Mouse (Mus musculus): Measurements from ENCODE around the gene Tlr12.
"Not testable (repeated sequence)": the region's sequence is repeated elsewhere in the genome, so short reads cannot be mapped to it uniquely, and the experiment has no call there.

Gene Tlr12

DNA sequence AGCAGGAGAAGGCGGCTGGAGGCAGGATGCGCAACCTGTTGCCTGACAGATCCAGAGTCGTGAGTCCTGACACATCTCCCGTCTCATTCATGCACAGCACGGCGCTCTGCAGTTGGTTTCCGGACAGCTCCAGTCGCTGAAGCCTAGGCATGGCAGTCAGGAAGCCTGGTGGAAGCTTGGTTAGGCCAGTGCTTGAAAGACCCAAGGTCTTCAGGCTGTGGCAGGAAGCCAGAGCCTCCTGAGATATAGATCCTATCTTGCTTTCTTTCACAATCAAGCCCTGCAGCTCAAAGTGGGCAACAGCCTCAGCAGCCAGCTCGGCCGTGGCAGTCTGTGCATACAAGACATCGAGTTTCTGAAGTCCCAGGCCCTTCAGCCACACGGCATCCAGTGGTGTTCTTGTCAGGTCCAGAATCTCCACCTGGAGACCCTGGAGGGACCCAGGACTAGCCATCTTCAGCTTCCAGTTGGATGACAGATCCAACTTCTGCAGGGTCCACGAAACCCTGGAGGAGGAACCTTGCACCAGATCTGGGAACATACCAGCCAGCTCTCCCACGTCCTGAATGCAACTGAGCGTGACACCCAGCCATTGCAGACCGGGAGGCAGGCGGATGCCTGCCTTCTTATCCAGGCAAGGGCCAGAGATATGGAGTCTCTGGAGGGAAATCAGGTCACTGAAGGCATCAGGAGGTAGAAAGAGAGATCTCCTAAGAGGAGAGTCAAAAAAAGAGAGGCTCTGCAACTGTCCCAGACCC, 877 bp downstream of the Tlr12 start:
- DNase-seq: peak; percentile 55

GRCm38 (mm10) chr4:128615761-128616160, 2.7 kb downstream of the Tlr12 start:
- peak; percentile 49 for DNase-seq

GRCm38 (mm10) chr4:128613326-128613725, 5.1 kb downstream of the Tlr12 start:
- peak; percentile 57 for DNase-seq

- not testable (repeated sequence) for DNase-seq
These were observed 6.7 kb downstream of the Tlr12 start for GRCm38 (mm10) chr4:128611726-128612125.

DNA sequence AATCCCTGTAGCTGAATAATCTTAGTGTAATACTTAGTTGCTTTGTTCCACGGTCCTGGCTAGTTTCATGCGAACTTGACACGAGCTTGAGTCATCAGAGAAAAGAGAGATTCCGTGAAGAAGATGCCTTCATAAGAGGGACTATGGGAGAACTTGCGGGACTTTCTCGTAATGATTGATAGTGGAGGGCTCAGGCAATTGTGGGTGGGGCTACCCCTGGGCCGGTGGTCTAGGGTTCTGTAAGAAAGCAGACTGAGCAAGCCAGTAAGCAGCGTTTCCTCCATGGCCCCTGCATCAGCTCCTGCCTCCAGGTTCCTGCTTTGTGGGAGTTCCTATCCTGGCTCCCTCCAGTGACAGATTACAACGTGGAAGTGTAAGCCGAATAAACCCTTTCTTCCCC, 7.7 kb downstream of the Tlr12 start:
- no peak for DNase-seq

DNA sequence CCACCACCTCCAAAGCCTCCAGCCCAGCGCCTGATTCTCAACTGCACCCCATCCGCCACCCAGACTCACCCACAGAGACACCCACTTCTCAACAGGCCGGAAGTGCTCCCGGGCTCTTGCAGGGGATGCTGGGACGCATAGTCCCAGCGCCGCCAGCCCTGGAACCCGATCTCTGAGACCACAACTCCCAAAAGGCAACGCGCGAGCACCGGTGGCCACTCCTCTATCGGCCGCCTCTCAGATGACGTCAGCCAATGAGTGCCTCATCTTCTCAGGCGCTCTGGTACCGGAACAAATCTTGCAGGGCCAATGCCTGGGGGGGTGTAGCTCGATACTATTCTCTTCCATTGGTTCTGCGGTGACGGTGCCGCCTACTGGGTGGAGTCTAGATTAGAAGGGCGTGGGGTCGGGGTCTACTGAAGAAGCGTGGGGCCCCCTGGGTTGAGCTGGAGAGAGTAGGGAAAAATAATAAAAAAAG, 8.5 kb downstream of the Tlr12 start, which contains the start of gene Zscan20:
Gene Zscan20 (minus strand): TSS at position 174 of the 478 bp plus-strand sequence.
- DNase-seq: peak; percentile 96

DNA sequence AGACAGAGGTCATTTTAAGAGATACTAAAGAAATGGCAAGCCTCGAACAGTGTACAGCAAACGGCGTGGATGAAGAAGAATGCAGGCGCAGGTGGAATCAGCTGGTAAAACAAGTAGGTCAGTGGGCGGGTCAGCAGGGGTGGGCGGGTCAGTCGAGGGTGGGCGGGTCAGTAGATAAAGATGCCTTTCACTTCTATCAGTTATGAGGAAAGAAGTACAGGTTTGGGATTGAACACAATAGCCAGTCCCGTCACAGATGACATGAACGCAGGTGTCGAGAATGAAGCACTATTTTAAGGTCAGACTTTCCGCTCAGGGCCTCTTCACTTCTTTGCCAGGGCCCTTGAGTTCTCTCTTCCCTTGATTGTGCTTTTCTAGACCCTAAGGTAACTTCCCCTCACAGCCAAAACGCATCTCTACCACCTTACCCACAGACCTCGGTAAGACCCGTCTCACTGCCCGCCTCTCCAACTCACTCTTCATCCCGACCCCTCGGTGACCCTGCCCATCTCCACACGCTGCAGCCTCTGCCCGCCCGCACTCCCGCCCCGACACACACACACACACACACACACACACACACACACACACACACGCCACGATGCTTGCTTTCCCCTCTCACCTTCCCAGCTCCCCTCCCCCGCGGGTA, 9.0 kb downstream of the Tlr12 start:
- no peak for DNase-seq

GRCm38 (mm10) chr4:128607661-128608060, 10.8 kb downstream of the Tlr12 start:
- DNase-seq: no peak

DNA sequence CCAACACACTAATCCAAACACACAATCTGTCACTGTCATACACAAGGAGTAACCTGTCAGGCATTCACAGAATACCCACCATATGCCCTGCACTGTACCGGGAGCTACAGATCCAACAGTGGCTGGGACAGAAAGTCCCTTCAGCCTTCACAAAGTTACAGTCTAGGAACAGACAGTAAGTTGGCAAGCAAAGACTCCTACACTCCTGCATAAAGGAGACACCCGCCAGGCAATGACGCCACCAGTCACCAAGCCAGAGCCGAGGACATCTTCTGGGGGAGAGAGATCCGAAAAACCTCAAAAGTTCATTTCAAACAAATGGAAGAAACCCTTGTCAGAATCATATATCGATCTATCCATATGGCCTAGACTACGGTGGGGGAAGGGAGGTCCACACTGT, 11.8 kb downstream of the Tlr12 start:
- no peak for DNase-seq

GRCm38 (mm10) chr4:128597801-128598560, 20.4 kb downstream of the Tlr12 start:
- DNase-seq: no peak

- peak; percentile 38 for DNase-seq
These were observed 24.4 kb downstream of the Tlr12 start for GRCm38 (mm10) chr4:128594062-128594461.

- DNase-seq: no peak
These were observed 25.1 kb downstream of the Tlr12 start for GRCm38 (mm10) chr4:128593286-128593685.

DNA sequence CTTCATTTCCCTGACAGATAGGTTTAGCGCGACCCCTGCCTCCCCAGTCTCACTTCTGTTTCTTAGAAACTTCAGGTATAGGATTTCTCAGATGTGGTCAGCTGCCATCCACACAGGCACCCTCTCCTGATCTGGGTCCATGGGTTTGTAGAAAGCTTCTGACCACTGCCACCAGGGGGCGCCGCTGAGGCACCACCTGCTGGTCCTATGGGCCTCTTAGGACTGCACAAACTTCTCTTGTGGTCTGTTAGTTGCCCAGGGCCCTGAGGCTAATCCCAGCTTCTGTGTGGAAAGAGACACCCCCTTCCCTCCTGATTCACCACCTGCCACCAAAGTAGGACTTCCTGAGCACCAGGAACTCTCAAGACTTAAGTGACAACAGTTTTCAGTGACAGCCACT, 39.2 kb downstream of the Tlr12 start:
- DNase-seq: peak; percentile 66

DNA sequence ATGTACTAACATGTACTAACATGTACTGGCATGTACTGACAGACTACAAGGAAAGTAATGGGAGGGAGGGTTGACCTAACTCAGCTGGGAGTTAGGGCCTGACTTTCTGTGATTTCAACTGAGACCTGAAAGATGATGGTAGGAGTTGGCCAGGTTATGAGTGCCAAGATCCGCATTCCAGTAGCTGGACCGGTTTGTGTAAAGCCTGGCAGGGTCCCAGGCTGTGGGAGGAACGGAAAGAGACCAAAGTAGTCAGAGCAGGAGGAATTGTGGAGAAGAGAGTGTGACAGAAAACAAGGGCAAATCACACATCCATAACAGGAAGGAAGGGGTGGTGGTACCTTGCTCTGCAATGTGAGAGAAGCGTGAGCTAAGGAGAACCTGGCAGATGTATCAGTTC, 42.6 kb downstream of the Tlr12 start:
- no peak for DNase-seq
